Mouse (Mus musculus) liver, adult 2 months (tissue): ENCODE results near the gene Tfap2a.

Source experiments
- CTCF ChIP-seq: fragments of 200-500 bp; IDR thresholded peaks from 2 replicates; pipeline ENCODE4 v1.5.1; 2011; ENCODE audit warnings: low read depth, low read length, control low read depth
- POLR2A ChIP-seq: fragments of 200-500 bp; IDR thresholded peaks from 2 replicates; pipeline ENCODE4 v1.6.1; 2011; ENCODE audit warnings: low read length, control low read depth; ENCODE audit not compliant: insufficient read depth; ENCODE audit errors: extremely low read depth

DNA sequence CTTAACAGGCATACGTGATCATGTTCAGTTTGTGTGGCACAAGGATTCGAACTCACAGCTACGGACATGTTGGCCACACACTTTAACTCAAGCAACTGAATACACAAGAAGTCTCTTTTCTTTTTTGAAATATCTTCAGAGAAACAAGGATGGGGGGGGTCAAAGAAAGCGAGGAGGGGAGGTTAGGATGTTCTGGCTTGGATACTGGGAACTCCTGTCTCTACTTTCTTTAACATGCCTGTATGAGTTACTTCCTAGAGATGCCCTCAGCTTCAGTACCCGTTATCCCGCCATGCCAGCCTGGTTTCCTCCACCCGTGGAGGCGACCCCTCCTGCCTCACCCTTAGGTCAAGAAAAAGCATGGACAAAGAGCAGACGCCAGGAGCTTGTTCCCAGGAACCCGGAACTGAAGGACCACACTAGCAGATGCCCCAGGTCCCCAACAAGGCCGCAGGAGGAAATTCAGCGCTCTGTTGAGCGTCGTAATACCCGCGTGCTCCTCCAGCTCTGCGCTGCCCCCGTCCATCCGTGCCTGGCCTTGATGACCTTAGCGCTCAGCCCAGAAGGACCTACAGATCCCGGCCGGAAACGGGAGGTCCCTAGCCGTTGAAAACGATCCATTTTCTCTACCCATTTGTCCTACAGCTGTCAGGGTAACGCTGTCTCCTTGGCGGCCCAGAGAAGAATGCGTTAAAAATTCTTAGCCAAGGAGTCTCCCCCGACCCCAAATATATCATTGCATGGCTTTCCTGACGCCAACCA lies 35.6 kb downstream of the Tfap2a start:
- no peak for TF ChIP-seq POLR2A
- no peak for TF ChIP-seq CTCF
